Mouse (Mus musculus) kidney, postnatal 25 days (tissue): ENCODE results near the gene Gm21860.
"Not testable (repeated sequence)": the region's sequence is repeated elsewhere in the genome, so short reads cannot be mapped to it uniquely, and the experiment has no call there.

ENCODE experiments used
- DNase-seq, 2 experiments: peaks; one replicate each; pipeline ENCODE4 v3.0.0; 2021; ENCODE audit warnings: mixed read lengths in 2 of 2

The Gm21860 gene

GRCm38 (mm10) chrY:90731593-90731955, 23.0 kb downstream of the Gm21860 start:
- not testable (repeated sequence) for DNase-seq

GRCm38 (mm10) chrY:90730908-90731592, 23.6 kb downstream of the Gm21860 start:
- DNase-seq: peak; percentile 41 to 80

GRCm38 (mm10) chrY:90729816-90730303, 24.8 kb downstream of the Gm21860 start:
- DNase-seq: not testable (repeated sequence)

- peak in 1 of 2 experiments; percentile 54 for DNase-seq
Observed at GRCm38 (mm10) chrY:90728905-90729256, 25.7 kb downstream of the Gm21860 start.

GRCm38 (mm10) chrY:90728251-90728904, 26.2 kb downstream of the Gm21860 start:
- peak in 1 of 2 experiments; percentile 61 for DNase-seq

- DNase-seq: not testable (repeated sequence)
Observed at GRCm38 (mm10) chrY:90727121-90727908, 27.3 kb downstream of the Gm21860 start.

- DNase-seq: peak in 1 of 2 experiments; percentile 40
Observed at GRCm38 (mm10) chrY:90725701-90726451, 28.7 kb downstream of the Gm21860 start.

GRCm38 (mm10) chrY:90725166-90725565, 29.5 kb downstream of the Gm21860 start:
- not testable (repeated sequence) for DNase-seq

- peak in 1 of 2 experiments; percentile 30 for DNase-seq
Observed at GRCm38 (mm10) chrY:90724014-90724709, 30.5 kb downstream of the Gm21860 start.

GRCm38 (mm10) chrY:90723336-90723987, 31.2 kb downstream of the Gm21860 start:
- DNase-seq: peak; percentile 17 to 65

GRCm38 (mm10) chrY:90720505-90720904, 34.1 kb downstream of the Gm21860 start:
- peak in 1 of 2 experiments; percentile 34 for DNase-seq

GRCm38 (mm10) chrY:90719403-90720232, 35.0 kb downstream of the Gm21860 start:
- not testable (repeated sequence) for DNase-seq

- peak; percentile 36 to 79 for DNase-seq
Observed at GRCm38 (mm10) chrY:90718583-90719402, 35.8 kb downstream of the Gm21860 start.

GRCm38 (mm10) chrY:90718021-90718420, 36.6 kb downstream of the Gm21860 start:
- DNase-seq: not testable (repeated sequence)

GRCm38 (mm10) chrY:90717496-90717895, 37.1 kb downstream of the Gm21860 start:
- peak in 1 of 2 experiments; percentile 41 for DNase-seq
